Mouse (Mus musculus) kidney, postnatal 0 days (tissue): ENCODE measurements around the gene Mrpl23. TPM values are rescaled to one million over a fixed set of nuclear protein-coding genes. Genes with fewer than 3 reads are reported as not detected.
A peak's percentile ranks its signal among the peaks of the same experiment; 100 is the strongest.

Source experiments
- ATAC-seq: fragments of 200-750 bp; cut with Nextera tagmentation; replicated peaks from 2 replicates; pipeline ENCODE4 v1.8.0; 2017; ENCODE audit warnings: low read depth, moderate number of reproducible peaks, moderate TSS enrichment, moderate library complexity; ENCODE audit not compliant: low FRiP score
- DNase-seq: peaks from one replicate; pipeline ENCODE4 v3.0.0-alpha.2; 2016; ENCODE audit warnings: low spot score
- H3K27ac ChIP-seq: fragments of 300-500 bp; sonication (generic); 2 replicates; pipeline ENCODE4 v1.5.1; 2014; ENCODE audit warnings: mild to moderate bottlenecking
- H3K27me3 ChIP-seq: fragments of 300-500 bp; sonication (generic); 2 replicates; pipeline ENCODE4 v1.6.1; 2014; ENCODE audit warnings: low read length, mixed read lengths; ENCODE audit not compliant: insufficient read depth
- H3K36me3 ChIP-seq: fragments of 300-500 bp; sonication (generic); 2 replicates; pipeline ENCODE4 v1.6.1; 2014; ENCODE audit warnings: low read length, mixed read lengths; ENCODE audit not compliant: insufficient read depth
- H3K4me1 ChIP-seq: fragments of 300-500 bp; sonication (generic); replicated peaks from 2 replicates; pipeline ENCODE4 v1.6.1; 2014; ENCODE audit warnings: antibody characterized with exemption, low read length, mixed read lengths; ENCODE audit not compliant: insufficient read depth
- H3K4me2 ChIP-seq: fragments of 300-500 bp; sonication (generic); 2 replicates; pipeline ENCODE4 v1.6.1; 2014; ENCODE audit warnings: mild to moderate bottlenecking, low read length, moderate library complexity, mixed read lengths
- H3K4me3 ChIP-seq: fragments of 300-500 bp; sonication (generic); replicated peaks from 2 replicates; pipeline ENCODE4 v1.5.1; 2014; ENCODE audit warnings: low read depth, low read length
- H3K9ac ChIP-seq: fragments of 300-500 bp; sonication (generic); 2 replicates; pipeline ENCODE4 v1.6.1; 2014; ENCODE audit warnings: low read depth, low read length
- H3K9me3 ChIP-seq: fragments of 300-500 bp; sonication (generic); replicated peaks from 2 replicates; pipeline ENCODE4 v1.6.1; 2016; ENCODE audit warnings: low read length, inconsistent platforms, mixed read lengths
- CTCF ChIP-seq: IDR thresholded peaks from 2 replicates; pipeline ENCODE4 v1.5.1; 2016; ENCODE audit warnings: antibody characterized with exemption, low read depth, mild to moderate bottlenecking, moderate library complexity
- WGBS: fragments of 180-500 bp; shearing (Covaris S2); extraction: QIAGEN DNeasy Blood & Tissue Kit; methylation state at CpG from one replicate; pipeline ENCODE4 v1.1.7; 2014; 5-methylcytosine and 5-hydroxymethylcytosine counted together
- polyA plus RNA-seq: library from polyadenylated mRNA; unstranded; fragments of >200 nt; fragmentation: Nextera tagmentation; extraction: Ambion mirVana; gene quantifications from 2 replicates; pipeline ENCODE4 v1.2.1, GENCODE M21; 2015

Mrpl23 gene
- polyA plus RNA-seq, 1 experiment from 2014 or later = 22.6 TPM

- H3K27me3 ChIP-seq = no peaks in the 10 kb centered on the region
- no peak for TF ChIP-seq CTCF
- H3K36me3 ChIP-seq = peaks cover 5% of the 10 kb centered on the region; the same call in 1 of the 2 replicates
- no peak for DNase-seq
- 72% methylated on average over 4 of the region's 4 CpGs for WGBS
- H3K4me1 ChIP-seq = peaks cover 28% of the 10 kb centered on the region; the same call in 1 of the 2 replicates
- no peak for ATAC-seq
- no peak overlapping the region for H3K4me2 ChIP-seq
- peak overlapping the region; percentile 96 for H3K27ac ChIP-seq
- H3K4me3 ChIP-seq = no peak overlapping the region
- H3K9me3 ChIP-seq = no peaks in the 10 kb centered on the region
- H3K9ac ChIP-seq = 0 out of 2 replicates have a peak overlapping the region, but pooled peaks have one; percentile 1
These were observed 2.6 kb downstream of the Mrpl23 start for GRCm38 (mm10) chr7:142535116-142535515.

- H3K4me3 ChIP-seq = no peak overlapping the region
- WGBS = 96% methylated on average over 5 of the region's 5 CpGs
- H3K9me3 ChIP-seq = no peaks in the 10 kb centered on the region
- no peak for ATAC-seq
- H3K27me3 ChIP-seq = no peaks in the 10 kb centered on the region
- TF ChIP-seq CTCF = no peak
- no peak for DNase-seq
- H3K36me3 ChIP-seq = peaks cover 7% of the 10 kb centered on the region
- no peak overlapping the region for H3K9ac ChIP-seq
- no peak overlapping the region for H3K27ac ChIP-seq
- no peak overlapping the region for H3K4me2 ChIP-seq
- H3K4me1 ChIP-seq = peaks cover 28% of the 10 kb centered on the region; the same call in 1 of the 2 replicates
These were observed 3.3 kb downstream of the Mrpl23 start for GRCm38 (mm10) chr7:142535832-142536231.

GRCm38 (mm10) chr7:142537181-142537580 lies 4.7 kb downstream of the Mrpl23 start:
- peak overlapping the region; percentile 31; the same call in 1 of the 2 replicates for H3K27ac ChIP-seq
- no peaks in the 10 kb centered on the region for H3K9me3 ChIP-seq
- DNase-seq (no peak), ATAC-seq (no peak)
- no peak overlapping the region for H3K4me3 ChIP-seq
- H3K36me3 ChIP-seq = peaks cover 13% of the 10 kb centered on the region
- TF ChIP-seq CTCF = no peak
- no peak overlapping the region for H3K9ac ChIP-seq
- peaks cover 27% of the 10 kb centered on the region; the same call in 1 of the 2 replicates for H3K4me1 ChIP-seq
- WGBS = 62% methylated on average over 5 of the region's 5 CpGs
- H3K27me3 ChIP-seq = no peaks in the 10 kb centered on the region
- no peak overlapping the region for H3K4me2 ChIP-seq

GRCm38 (mm10) chr7:142537879-142538278 lies 5.4 kb downstream of the Mrpl23 start:
- TF ChIP-seq CTCF = peak; percentile 78
- Histone ChIP-seq H3K4me3 (no peak overlapping the region), H3K27ac (peak overlapping the region; percentile 31; the same call in 1 of the 2 replicates), H3K4me1 (peaks cover 30% of the 10 kb centered on the region), H3K9me3 (no peaks in the 10 kb centered on the region), H3K27me3 (no peaks in the 10 kb centered on the region), H3K4me2 (no peak overlapping the region), H3K9ac (no peak overlapping the region), H3K36me3 (peaks cover 13% of the 10 kb centered on the region)
- 7% methylated on average over 6 of the region's 6 CpGs for WGBS
- ATAC-seq (peak; percentile 29; the same call in 1 of the 2 replicates), DNase-seq (peak; percentile 93)

DNA sequence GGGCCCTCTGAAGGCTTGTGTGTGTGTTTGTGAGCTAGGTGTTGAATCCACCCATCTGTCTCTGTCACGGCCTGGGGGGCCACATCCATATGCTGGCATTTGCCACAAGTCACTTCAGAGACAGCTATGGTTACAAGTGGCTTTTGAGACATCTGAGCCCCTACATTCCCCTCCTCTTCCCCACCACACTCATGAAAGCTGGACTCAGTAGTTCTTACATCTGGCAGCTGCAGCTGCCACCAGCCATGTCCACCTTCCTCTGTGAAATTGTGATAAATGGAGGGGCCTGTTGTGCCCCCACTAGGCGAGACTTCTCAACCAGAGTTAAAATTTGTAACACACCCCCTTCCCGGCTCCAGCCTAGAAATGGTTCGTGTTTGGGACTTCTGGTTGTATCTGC lies 5.8 kb downstream of the Mrpl23 start:
- Histone ChIP-seq H3K4me3 (no peak overlapping the region), H3K27ac (0 out of 2 replicates have a peak overlapping the region, but pooled peaks have one; percentile 28), H3K36me3 (peaks cover 13% of the 10 kb centered on the region), H3K4me1 (peaks cover 33% of the 10 kb centered on the region), H3K4me2 (no peak overlapping the region), H3K9me3 (no peaks in the 10 kb centered on the region), H3K27me3 (no peaks in the 10 kb centered on the region), H3K9ac (0 out of 2 replicates have a peak overlapping the region, but pooled peaks have one; percentile 14)
- TF ChIP-seq CTCF = no peak
- WGBS = 26% methylated on average over 4 of the region's 4 CpGs
- no peak for DNase-seq
- no peak for ATAC-seq

GRCm38 (mm10) chr7:142538766-142539165 lies 6.3 kb downstream of the Mrpl23 start:
- 0 out of 2 replicates have a peak overlapping the region, but pooled peaks have one; percentile 28 for H3K27ac ChIP-seq
- no peak overlapping the region for H3K4me2 ChIP-seq
- H3K27me3 ChIP-seq = no peaks in the 10 kb centered on the region
- peaks cover 33% of the 10 kb centered on the region for H3K4me1 ChIP-seq
- TF ChIP-seq CTCF = no peak
- ATAC-seq (no peak), DNase-seq (no peak)
- no peak overlapping the region for H3K4me3 ChIP-seq
- WGBS = 36% methylated on average over 6 of the region's 6 CpGs
- peaks cover 13% of the 10 kb centered on the region for H3K36me3 ChIP-seq
- H3K9ac ChIP-seq = 0 out of 2 replicates have a peak overlapping the region, but pooled peaks have one; percentile 14
- H3K9me3 ChIP-seq = no peaks in the 10 kb centered on the region
